Mouse (Mus musculus) heart, embryonic 14.5 days (tissue): ENCODE results near the gene Angptl8. TPM values are rescaled to one million over a fixed set of nuclear protein-coding genes. Genes with fewer than 3 reads are reported as not detected.
"Not testable (repeated sequence)": the region's sequence is repeated elsewhere in the genome, so short reads cannot be mapped to it uniquely, and the experiment has no call there.

ENCODE experiments used
- ATAC-seq: fragments of 200-750 bp; cut with Nextera tagmentation; 2 replicates; pipeline ENCODE4 v1.8.0; 2017; ENCODE audit warnings: low read depth, moderate TSS enrichment; ENCODE audit not compliant: insufficient number of reproducible peaks, insufficient read depth, low FRiP score
- H3K27ac ChIP-seq, 2 experiments: fragments of 200-500 bp in 1 of 2; fragments of 300-500 bp in 1 of 2; sonication (generic) in 1 of 2; replicated peaks in 1 of 2; 2 replicates each; pipeline ENCODE4 v1.5.1; 2012 to 2014; ENCODE audit warnings: low read depth in 2 of 2, low read length in 2 of 2, control low read depth in 1 of 2, mild to moderate bottlenecking in 1 of 2, mixed read lengths in 1 of 2; ENCODE audit not compliant: control insufficient read depth in 1 of 2, insufficient read depth in 1 of 2
- H3K27me3 ChIP-seq: fragments of 300-500 bp; sonication (generic); 2 replicates; pipeline ENCODE4 v1.6.1; 2014; ENCODE audit warnings: mild to moderate bottlenecking, low read length, control low read depth; ENCODE audit not compliant: control insufficient read depth, insufficient read depth
- H3K36me3 ChIP-seq: fragments of 300-500 bp; sonication (generic); 2 replicates; pipeline ENCODE4 v1.6.1; 2014; ENCODE audit warnings: mild to moderate bottlenecking, control low read depth, low read length, mixed read lengths; ENCODE audit not compliant: control insufficient read depth, insufficient read depth
- H3K4me1 ChIP-seq, 2 experiments: fragments of 200-500 bp in 1 of 2; fragments of 300-500 bp in 1 of 2; sonication (generic) in 1 of 2; 2 replicates each; pipeline ENCODE4 v1.6.1; 2012 to 2014; ENCODE audit warnings: low read length in 2 of 2, control low read depth in 1 of 2, mixed read lengths in 1 of 2; ENCODE audit not compliant: control insufficient read depth in 2 of 2, insufficient read depth in 2 of 2
- H3K4me2 ChIP-seq: fragments of 300-500 bp; sonication (generic); 2 replicates; pipeline ENCODE4 v1.6.1; 2014; ENCODE audit warnings: mild to moderate bottlenecking, low read length
- H3K4me3 ChIP-seq, 2 experiments: fragments of 200-500 bp in 1 of 2; fragments of 300-500 bp in 1 of 2; sonication (generic) in 1 of 2; 2 replicates each; pipeline ENCODE4 v1.5.1; 2012 to 2014; ENCODE audit warnings: low read length in 2 of 2, mild to moderate bottlenecking in 2 of 2, control low read depth in 1 of 2, low read depth in 1 of 2, moderate library complexity in 1 of 2; ENCODE audit not compliant: control insufficient read depth in 1 of 2, insufficient read depth in 1 of 2
- H3K9ac ChIP-seq: fragments of 300-500 bp; sonication (generic); 2 replicates; pipeline ENCODE4 v1.6.1; 2014; ENCODE audit warnings: mild to moderate bottlenecking, low read length
- H3K9me3 ChIP-seq: fragments of 300-500 bp; sonication (generic); 2 replicates; pipeline ENCODE4 v1.6.1; 2016; ENCODE audit warnings: low read length, control low read depth; ENCODE audit not compliant: control insufficient read depth
- WGBS: fragments of 180-500 bp; shearing (Covaris S2); extraction: QIAGEN DNeasy Blood & Tissue Kit; methylation state at CpG from one replicate; pipeline ENCODE4 v1.1.7; 2014; 5-methylcytosine and 5-hydroxymethylcytosine counted together
- polyA plus RNA-seq: library from polyadenylated mRNA; unstranded; fragments of >200 nt; fragmentation: Nextera tagmentation; extraction: Ambion mirVana; gene quantifications from 2 replicates; pipeline ENCODE4 v1.2.1, GENCODE M21; 2014

The Angptl8 gene
- 1.4 and 1.6 TPM in 2 replicates for polyA plus RNA-seq

- 84% methylated on average over 15 of the region's 15 CpGs for WGBS
- Histone ChIP-seq H3K4me1 (no peaks in the 10 kb centered on the region), H3K4me2 (no peak within 1 kb of the TSS), H3K27me3 (no peaks in the 10 kb centered on the region), H3K9me3 (no peaks in the 10 kb centered on the region), H3K36me3 (peaks cover 80% of the 10 kb centered on the region), H3K9ac (no peak within 1 kb of the TSS), H3K27ac (no peak within 1 kb of the TSS), H3K4me3 (no peak within 1 kb of the TSS)
- no peak for ATAC-seq
Measured at GRCm38 (mm10) chr9:21835258-21835912, at the start of gene Angptl8. Gene Angptl8, plus strand, starts transcription at chr9:21835510.

DNA sequence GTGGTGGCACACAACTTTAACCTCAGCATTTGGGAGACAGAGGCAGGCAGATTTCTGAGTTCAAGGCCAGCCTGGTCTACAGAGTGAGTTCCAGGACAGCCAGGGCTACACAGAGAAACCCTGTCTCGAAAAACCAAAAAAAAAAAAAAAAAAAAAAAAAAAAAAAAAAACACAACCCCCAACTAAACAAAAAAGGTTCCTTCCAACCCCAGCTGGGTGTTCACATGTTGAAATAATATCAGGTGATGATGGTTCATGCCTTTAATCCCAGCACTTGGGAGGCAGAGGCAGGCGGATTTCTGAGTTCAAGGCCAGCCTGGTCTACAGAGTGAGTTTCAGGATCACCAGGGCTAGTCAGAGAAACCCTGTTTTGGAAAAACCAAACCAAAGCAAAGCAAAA, 49.0 kb upstream of the Angptl8 start:
- Histone ChIP-seq H3K4me1 (peaks cover 17 to 40% of the 10 kb centered on the region in 2 experiments), H3K36me3 (peaks cover 89% of the 10 kb centered on the region)
- H3K9me3 ChIP-seq, H3K27me3 ChIP-seq, H3K9ac ChIP-seq, H3K4me3 ChIP-seq, H3K27ac ChIP-seq, H3K4me2 ChIP-seq, ATAC-seq: not testable (repeated sequence)
- 65% methylated on average over 1 of the region's 2 CpGs for WGBS

GRCm38 (mm10) chr9:21786906-21787305, 48.4 kb upstream of the Angptl8 start:
- H3K4me1 ChIP-seq, result peaks cover 17 to 41% of the 10 kb centered on the region in 2 experiments
- no peaks in the 10 kb centered on the region for H3K9me3 ChIP-seq
- H3K4me2 ChIP-seq, result no peak overlapping the region
- WGBS, result 23% methylated on average over 6 of the region's 6 CpGs
- H3K4me3 ChIP-seq, result no peak overlapping the region
- no peak overlapping the region for H3K9ac ChIP-seq
- no peak for ATAC-seq
- peaks cover 89% of the 10 kb centered on the region for H3K36me3 ChIP-seq
- H3K27ac ChIP-seq, result peak overlapping the region in 1 of 2 experiments; percentile 46; a peak in 2 of 4 replicates
- no peaks in the 10 kb centered on the region for H3K27me3 ChIP-seq

DNA sequence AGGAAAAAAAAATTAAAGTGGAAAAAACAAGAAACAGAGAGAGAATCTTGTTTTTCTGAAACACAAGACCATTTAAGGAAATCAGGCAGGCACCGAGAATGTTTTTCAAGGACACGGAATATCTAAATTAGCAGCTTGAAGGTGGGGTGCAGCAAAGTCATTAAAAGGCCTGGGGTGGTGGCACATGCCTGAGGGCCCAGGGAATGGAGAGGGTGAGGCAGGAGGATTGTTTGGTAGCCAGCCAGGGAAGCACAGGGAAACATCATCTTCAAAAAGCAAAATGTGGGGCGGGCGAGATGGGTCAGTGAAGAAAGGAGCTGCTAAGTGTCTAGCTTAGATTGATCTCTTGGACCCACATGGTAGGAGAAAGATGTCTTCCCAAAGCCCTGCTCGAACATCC, 47.7 kb upstream of the Angptl8 start:
- 81% methylated on average over 5 of the region's 5 CpGs for WGBS
- Histone ChIP-seq H3K9ac (peak overlapping the region; percentile 30; the same call in 1 of the 2 replicates), H3K36me3 (peaks cover 94% of the 10 kb centered on the region), H3K4me3 (no peak overlapping the region), H3K9me3 (no peaks in the 10 kb centered on the region), H3K4me2 (no peak overlapping the region), H3K27ac (peak overlapping the region in 1 of 2 experiments; percentile 46; a peak in 2 of 4 replicates), H3K4me1 (peaks cover 22 to 42% of the 10 kb centered on the region in 2 experiments), H3K27me3 (no peaks in the 10 kb centered on the region)
- ATAC-seq, result no peak

DNA sequence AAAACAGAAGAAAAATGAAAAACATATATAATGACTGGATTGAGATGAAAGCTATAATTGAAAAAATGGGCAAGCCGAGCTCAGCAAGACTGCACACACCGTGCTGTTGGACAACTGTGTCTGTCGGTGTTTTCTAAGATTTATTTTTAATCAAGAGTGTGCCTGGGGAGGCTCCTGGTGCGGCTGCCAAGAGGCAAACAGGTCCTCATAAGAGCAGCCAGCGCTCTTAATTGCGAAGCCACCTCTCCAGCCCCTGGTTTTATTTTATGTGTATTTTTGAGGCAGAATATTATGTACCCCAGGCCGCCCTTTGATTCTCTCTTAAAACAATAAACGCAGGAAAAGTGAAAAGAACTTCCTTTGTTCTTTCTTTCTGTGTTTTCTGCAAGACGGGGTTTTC, 47.1 kb upstream of the Angptl8 start:
- H3K4me2 ChIP-seq, result no peak overlapping the region
- H3K4me1 ChIP-seq, result peaks cover 21 to 44% of the 10 kb centered on the region in 2 experiments
- 57% methylated on average over 9 of the region's 9 CpGs for WGBS
- H3K4me3 ChIP-seq, result no peak overlapping the region
- no peaks in the 10 kb centered on the region for H3K27me3 ChIP-seq
- H3K27ac ChIP-seq, result peak overlapping the region; percentile 29 to 46; a peak in 3 of 4 replicates
- H3K9me3 ChIP-seq, result no peaks in the 10 kb centered on the region
- no peak for ATAC-seq
- peaks cover 96% of the 10 kb centered on the region for H3K36me3 ChIP-seq
- peak overlapping the region; percentile 8; the same call in 1 of the 2 replicates for H3K9ac ChIP-seq

GRCm38 (mm10) chr9:21791861-21792260, 43.4 kb upstream of the Angptl8 start:
- Histone ChIP-seq H3K4me2 (peak overlapping the region; percentile 47), H3K36me3 (peaks cover 86% of the 10 kb centered on the region), H3K27ac (peak overlapping the region; percentile 67 to 89), H3K9me3 (no peaks in the 10 kb centered on the region), H3K4me3 (no peak overlapping the region), H3K9ac (peak overlapping the region; percentile 54), H3K27me3 (no peaks in the 10 kb centered on the region), H3K4me1 (peaks cover 29 to 66% of the 10 kb centered on the region in 2 experiments)
- 24% methylated on average over 8 of the region's 8 CpGs for WGBS
- ATAC-seq, result peak; percentile 74

DNA sequence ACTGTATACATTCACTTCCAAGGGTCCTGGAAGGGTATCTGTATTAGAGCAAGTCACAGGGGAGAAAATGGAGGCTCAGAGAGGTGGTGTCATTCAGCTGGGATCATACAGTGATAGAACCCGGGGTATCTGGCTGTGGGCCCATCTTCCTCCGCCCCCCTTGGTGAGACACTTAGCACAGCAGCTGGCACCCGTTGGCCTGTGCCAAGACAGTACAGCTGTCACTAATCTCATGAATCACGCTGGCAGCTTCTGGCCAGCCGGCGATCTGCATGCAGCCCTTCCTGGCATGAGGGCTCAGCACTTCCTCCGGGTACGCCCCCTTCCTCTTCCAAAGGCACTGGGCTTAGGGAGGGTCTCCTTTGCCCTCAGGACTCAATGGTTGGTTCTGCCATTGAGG, 42.7 kb upstream of the Angptl8 start:
- Histone ChIP-seq H3K9me3 (no peaks in the 10 kb centered on the region), H3K4me3 (no peak overlapping the region), H3K27ac (peak overlapping the region; percentile 23 to 89; a peak in 2 of 4 replicates), H3K4me1 (peaks cover 30 to 67% of the 10 kb centered on the region in 2 experiments), H3K27me3 (no peaks in the 10 kb centered on the region), H3K9ac (peak overlapping the region; percentile 21; the same call in 1 of the 2 replicates), H3K36me3 (peaks cover 78% of the 10 kb centered on the region), H3K4me2 (peak overlapping the region; percentile 47)
- WGBS, result 28% methylated on average over 8 of the region's 8 CpGs
- ATAC-seq, result no peak; the same call in 1 of the 2 replicates
